Mouse (Mus musculus) midbrain, postnatal 0 days (tissue): ENCODE results near the gene Tspear. TPM values are rescaled to one million over a fixed set of nuclear protein-coding genes. Genes with fewer than 3 reads are reported as not detected.
"Not testable (repeated sequence)": the region's sequence is repeated elsewhere in the genome, so short reads cannot be mapped to it uniquely, and the experiment has no call there.

Source experiments
- ATAC-seq: fragments of 200-750 bp; cut with Nextera tagmentation; 2 replicates; pipeline ENCODE4 v1.8.0; 2017; ENCODE audit warnings: moderate number of reproducible peaks, mild to moderate bottlenecking, moderate TSS enrichment, moderate library complexity; ENCODE audit not compliant: low FRiP score
- DNase-seq: peaks from one replicate; pipeline ENCODE4 v3.0.0-alpha.2; 2015; ENCODE audit warnings: low spot score
- H3K27ac ChIP-seq: fragments of 300-500 bp; sonication (generic); 2 replicates; pipeline ENCODE4 v1.5.1; 2014; ENCODE audit warnings: low read depth, mild to moderate bottlenecking, low read length, mixed read lengths
- H3K27me3 ChIP-seq: fragments of 300-500 bp; sonication (generic); 2 replicates; pipeline ENCODE4 v1.6.1; 2014; ENCODE audit warnings: low read length, control low read depth, mixed read lengths; ENCODE audit not compliant: insufficient read depth
- H3K36me3 ChIP-seq: fragments of 300-500 bp; sonication (generic); 2 replicates; pipeline ENCODE4 v1.6.1; 2014; ENCODE audit warnings: low read length, control low read depth, mixed read lengths; ENCODE audit not compliant: insufficient read depth
- H3K4me1 ChIP-seq: fragments of 300-500 bp; sonication (generic); 2 replicates; pipeline ENCODE4 v1.6.1; 2014; ENCODE audit warnings: mild to moderate bottlenecking, control low read depth, antibody characterized with exemption, low read length, mixed read lengths; ENCODE audit not compliant: insufficient read depth
- H3K4me2 ChIP-seq: fragments of 300-500 bp; sonication (generic); 2 replicates; pipeline ENCODE4 v1.6.1; 2014; ENCODE audit warnings: low read depth, mild to moderate bottlenecking, low read length, mixed read lengths; ENCODE audit not compliant: poor library complexity, severe bottlenecking
- H3K4me3 ChIP-seq: fragments of 300-500 bp; sonication (generic); 2 replicates; pipeline ENCODE4 v1.5.1; 2014; ENCODE audit warnings: low read depth, mild to moderate bottlenecking, low read length, moderate library complexity
- H3K9ac ChIP-seq: fragments of 300-500 bp; sonication (generic); replicated peaks from 2 replicates; pipeline ENCODE4 v1.6.1; 2014; ENCODE audit warnings: mild to moderate bottlenecking, low read length, moderate library complexity, mixed read lengths; ENCODE audit not compliant: poor library complexity, severe bottlenecking
- H3K9me3 ChIP-seq: fragments of 300-500 bp; sonication (generic); 2 replicates; pipeline ENCODE4 v1.6.1; 2016; ENCODE audit warnings: low read length, control low read depth
- CTCF ChIP-seq: IDR thresholded peaks from 2 replicates; pipeline ENCODE4 v1.5.1; 2016; ENCODE audit warnings: antibody characterized with exemption, mild to moderate bottlenecking
- WGBS: fragments of 180-500 bp; shearing (Covaris S2); extraction: QIAGEN DNeasy Blood & Tissue Kit; methylation state at CpG from one replicate; pipeline ENCODE4 v1.1.7; 2014; 5-methylcytosine and 5-hydroxymethylcytosine counted together
- polyA plus RNA-seq: library from polyadenylated mRNA; unstranded; fragments of >200 nt; fragmentation: Nextera tagmentation; extraction: Ambion mirVana; gene quantifications from 2 replicates; pipeline ENCODE4 v1.2.1, GENCODE M21; 2015
- total RNA-seq: library from RNA; depleted of rRNA; stranded (reverse); fragments of >200 nt; gene quantifications from 2 replicates; pipeline ENCODE4 v1.2.3, GENCODE M21; 2014

Gene Tspear
- total and polyA plus RNA-seq, 2 experiments from 2014 or later: 0.63 to 1.5 TPM

- not testable (repeated sequence) for H3K4me3 ChIP-seq, H3K9ac ChIP-seq, DNase-seq, H3K9me3 ChIP-seq, H3K27ac ChIP-seq, H3K4me1 ChIP-seq, H3K36me3 ChIP-seq, ATAC-seq, H3K4me2 ChIP-seq, H3K27me3 ChIP-seq
- 86% methylated on average over 1 of the region's 1 CpGs for WGBS
Measured at GRCm38 (mm10) chr10:77787876-77788275, 101.5 kb downstream of the Tspear start, which contains the start of gene Gm7137. TSS of gene Gm7137 (minus strand) at chr10:77788200.

- ATAC-seq: no peak
- Histone ChIP-seq H3K36me3 (no peaks in the 10 kb centered on the region), H3K9ac (no peak overlapping the region), H3K27me3 (no peaks in the 10 kb centered on the region), H3K4me1 (no peaks in the 10 kb centered on the region), H3K4me3 (no peak overlapping the region), H3K9me3 (no peaks in the 10 kb centered on the region), H3K4me2 (no peak overlapping the region), H3K27ac (no peak overlapping the region)
- TF ChIP-seq CTCF: no peak
- no peak for DNase-seq
- 88% methylated on average over 2 of the region's 2 CpGs for WGBS
Measured at GRCm38 (mm10) chr10:77788621-77789020, 102.3 kb downstream of the Tspear start.

- WGBS: 68% methylated on average over 2 of the region's 2 CpGs
- ATAC-seq: no peak
- no peaks in the 10 kb centered on the region for H3K4me1 ChIP-seq
- no peak within 1 kb of the TSS for H3K4me2 ChIP-seq
- no peak within 1 kb of the TSS for H3K4me3 ChIP-seq
- H3K9ac ChIP-seq: no peak within 1 kb of the TSS
- H3K9me3 ChIP-seq: no peaks in the 10 kb centered on the region
- no peaks in the 10 kb centered on the region for H3K36me3 ChIP-seq
- TF ChIP-seq CTCF: no peak
- no peak for DNase-seq
- no peak within 1 kb of the TSS for H3K27ac ChIP-seq
- no peaks in the 10 kb centered on the region for H3K27me3 ChIP-seq
Measured at GRCm38 (mm10) chr10:77794976-77795375, 108.6 kb downstream of the Tspear start, which contains the start of gene Gm9639. TSS of gene Gm9639 (minus strand) at chr10:77795076.

GRCm38 (mm10) chr10:77797677-77798076, 111.3 kb downstream of the Tspear start:
- 13% methylated on average over 3 of the region's 3 CpGs for WGBS
- Histone ChIP-seq H3K9ac (no peak overlapping the region), H3K27ac (no peak overlapping the region), H3K36me3 (no peaks in the 10 kb centered on the region), H3K27me3 (no peaks in the 10 kb centered on the region), H3K9me3 (no peaks in the 10 kb centered on the region), H3K4me2 (no peak overlapping the region), H3K4me3 (no peak overlapping the region), H3K4me1 (no peaks in the 10 kb centered on the region)
- TF ChIP-seq CTCF: no peak
- ATAC-seq (no peak), DNase-seq (no peak)

GRCm38 (mm10) chr10:77798164-77798920, 112.0 kb downstream of the Tspear start:
- H3K4me2 ChIP-seq, H3K4me1 ChIP-seq, H3K27me3 ChIP-seq, H3K4me3 ChIP-seq, H3K27ac ChIP-seq, H3K9me3 ChIP-seq, ATAC-seq, H3K9ac ChIP-seq, DNase-seq, H3K36me3 ChIP-seq: not testable (repeated sequence)
- 39% methylated on average over 3 of the region's 3 CpGs for WGBS

GRCm38 (mm10) chr10:77798921-77799508, 112.6 kb downstream of the Tspear start, which contains the start of gene Gm19668:
TSS of gene Gm19668 (minus strand) at chr10:77799133.
- ATAC-seq (no peak), DNase-seq (no peak)
- no peaks in the 10 kb centered on the region for H3K27me3 ChIP-seq
- no peak within 1 kb of the TSS for H3K4me3 ChIP-seq
- H3K36me3 ChIP-seq: no peaks in the 10 kb centered on the region
- H3K9ac ChIP-seq: no peak within 1 kb of the TSS
- H3K4me2 ChIP-seq: no peak within 1 kb of the TSS
- WGBS: 71% methylated on average over 8 of the region's 8 CpGs
- no peak for TF ChIP-seq CTCF
- no peaks in the 10 kb centered on the region for H3K9me3 ChIP-seq
- H3K4me1 ChIP-seq: no peaks in the 10 kb centered on the region
- H3K27ac ChIP-seq: no peak within 1 kb of the TSS
